Mouse (Mus musculus): ENCODE measurements at regions not wholly inside any gene's neighbourhood (a gene's known extent, or its start where the extent isn't known, plus 50 kb on each side); places are given as distances from the start of the nearest gene placed in this dataset.

DNA sequence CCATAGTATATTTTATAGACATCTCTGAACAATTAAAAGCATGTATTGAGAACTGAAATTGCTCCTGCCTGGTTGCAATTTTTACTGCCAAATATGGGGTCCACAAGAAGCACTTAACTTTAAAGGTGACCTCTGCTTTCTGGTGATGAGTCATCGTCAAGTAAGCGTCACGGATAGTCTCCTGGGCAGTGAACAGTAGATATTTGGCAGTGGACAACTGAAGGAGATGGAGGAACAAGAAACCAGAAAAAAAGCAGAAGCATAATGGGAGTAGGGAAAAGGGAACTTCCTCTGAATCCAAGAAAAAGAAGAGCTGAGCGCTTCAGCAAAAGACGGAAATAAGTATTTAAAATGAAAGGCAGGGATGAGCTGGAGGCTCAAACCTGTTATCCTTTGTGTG lies 199.3 kb downstream of the Sox4 start:
- TF ChIP-seq CTCF (IDR thresholded peaks at IDR 0.05; ENCODE audit: low read depth) (no peak), EP300 (IDR thresholded peaks at IDR 0.05; ENCODE audit: low read depth) (no peak)
